Mouse (Mus musculus) thymus, postnatal 0 days (tissue): Measurements from ENCODE around the gene Mogat1. TPM values are rescaled to one million over a fixed set of nuclear protein-coding genes. Genes with fewer than 3 reads are reported as not detected.
"Not testable (repeated sequence)": the region's sequence is repeated elsewhere in the genome, so short reads cannot be mapped to it uniquely, and the experiment has no call there.

Source experiments
- DNase-seq: peaks from one replicate; pipeline ENCODE4 v3.0.0-alpha.2; 2015; ENCODE audit warnings: low spot score
- polyA plus RNA-seq: library from polyadenylated mRNA; unstranded; fragments of >200 nt; fragmentation: Nextera tagmentation; extraction: Ambion mirVana; gene quantifications from 2 replicates; pipeline ENCODE4 v1.2.1, GENCODE M21; 2015

The Mogat1 gene
- polyA plus RNA-seq, 1 experiment from 2014 or later = 0.39 TPM

GRCm38 (mm10) chr1:78536310-78537164 is 25.7 kb downstream of the Mogat1 start:
- DNase-seq = peak; percentile 85

GRCm38 (mm10) chr1:78537494-78538010 is 26.8 kb downstream of the Mogat1 start:
- DNase-seq = peak; percentile 96

DNA sequence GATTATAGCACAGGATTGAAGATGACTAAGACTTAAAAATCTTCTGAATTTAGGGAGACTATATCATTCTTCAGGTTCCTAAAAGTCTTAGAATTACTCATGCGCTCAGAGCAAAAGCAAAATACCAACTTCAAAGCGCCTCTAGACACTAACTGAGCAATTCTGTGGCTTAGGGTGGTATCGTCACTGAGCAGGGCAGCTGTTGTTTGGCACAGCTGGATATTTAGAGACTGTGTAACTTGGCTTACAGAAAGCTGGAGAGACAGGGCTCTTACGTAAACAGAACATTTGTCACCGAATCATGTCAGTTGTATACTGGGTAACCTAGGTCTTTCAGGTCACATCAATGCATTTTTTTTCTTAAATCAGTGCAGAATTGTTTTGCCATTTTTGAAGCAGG is 27.6 kb downstream of the Mogat1 start:
- peak; percentile 90 for DNase-seq

- DNase-seq = peak; percentile 7
These were observed 28.4 kb downstream of the Mogat1 start for GRCm38 (mm10) chr1:78539166-78539565.

GRCm38 (mm10) chr1:78543631-78544030 is 32.8 kb downstream of the Mogat1 start:
- DNase-seq = not testable (repeated sequence)

- DNase-seq = no peak
These were observed 35.5 kb downstream of the Mogat1 start for GRCm38 (mm10) chr1:78546258-78546657.

DNA sequence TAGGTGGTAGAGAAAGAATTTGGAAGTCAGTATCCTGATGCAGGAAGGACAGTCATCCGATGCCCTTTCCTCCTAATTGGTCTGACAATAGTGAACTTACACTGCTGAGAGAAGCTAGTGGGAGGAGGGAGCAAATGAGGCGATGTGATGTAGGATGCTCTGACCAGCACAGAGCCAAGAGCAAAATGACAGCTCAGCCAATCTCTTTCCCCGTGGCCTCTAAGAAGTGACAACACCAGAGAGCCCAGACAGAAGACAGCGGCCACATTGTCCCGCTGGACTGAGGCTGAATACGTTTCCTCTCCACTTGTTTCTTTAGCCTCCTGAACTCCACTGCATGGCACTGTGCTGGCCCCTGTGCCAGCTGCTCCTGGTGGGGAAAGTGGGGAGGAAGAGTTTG is 38.2 kb downstream of the Mogat1 start:
- DNase-seq = no peak

- DNase-seq = no peak
These were observed 43.3 kb downstream of the Mogat1 start for GRCm38 (mm10) chr1:78554012-78554666.

DNA sequence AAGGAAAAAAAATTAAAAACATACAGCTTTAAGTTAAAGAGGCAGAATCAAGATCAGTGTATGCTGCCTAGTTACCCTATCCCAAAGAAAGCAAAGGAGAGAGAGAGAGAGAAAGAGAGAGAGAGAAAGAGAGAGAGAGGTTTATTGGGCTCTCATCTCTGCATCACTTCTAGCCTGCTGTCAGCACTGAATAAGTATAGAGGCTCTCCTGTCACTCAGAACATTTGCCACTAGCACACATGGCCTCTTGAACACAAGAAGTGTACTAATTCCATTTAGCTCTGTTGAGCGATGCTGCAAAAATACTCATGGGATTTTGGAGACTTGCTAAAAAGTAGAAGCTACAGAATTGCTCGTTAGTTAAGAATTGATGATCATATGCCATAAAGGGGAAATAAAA is 56.2 kb downstream of the Mogat1 start:
- no peak for DNase-seq

GRCm38 (mm10) chr1:78567421-78567820 is 56.6 kb downstream of the Mogat1 start:
- no peak for DNase-seq

GRCm38 (mm10) chr1:78567834-78568507 is 57.2 kb downstream of the Mogat1 start:
- DNase-seq = no peak

GRCm38 (mm10) chr1:78569617-78570016 is 58.8 kb downstream of the Mogat1 start:
- DNase-seq = no peak

DNA sequence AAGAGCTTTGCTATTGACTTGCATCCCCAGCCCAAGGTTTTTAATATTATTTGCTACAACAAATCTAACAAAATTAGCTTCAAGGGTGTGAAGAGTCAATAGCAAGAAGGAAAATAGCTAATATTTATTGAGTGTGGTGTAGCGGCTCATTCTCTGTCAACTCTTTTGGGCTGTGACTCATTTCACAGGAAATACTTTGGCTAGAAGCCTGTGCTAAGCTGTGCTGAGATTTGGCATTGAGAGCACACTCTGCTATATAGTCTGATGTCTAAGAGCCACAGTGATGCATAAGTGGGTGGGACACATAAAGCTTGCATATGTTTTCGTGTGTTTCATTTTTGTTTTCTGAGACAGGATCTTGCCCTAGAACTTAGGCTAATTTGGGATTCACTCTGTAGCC is 74.3 kb downstream of the Mogat1 start:
- DNase-seq = no peak

GRCm38 (mm10) chr1:78586986-78587385 is 76.2 kb downstream of the Mogat1 start:
- no peak for DNase-seq

Other genes starting within 250 kb of the Mogat1 start
- 0.12 and 0.29 TPM in 2 replicates for gene Sgpp2, start 200.6 kb upstream of the Mogat1 start, polyA plus RNA-seq
- 122 and 141 TPM in 2 replicates for gene Farsb, start 22.1 kb upstream of the Mogat1 start, polyA plus RNA-seq
- gene BC035947, start 1.2 kb downstream of the Mogat1 start, polyA plus RNA-seq = not detected in 2 replicates
- 31.1 and 32.4 TPM in 2 replicates for gene Acsl3, start 146.8 kb downstream of the Mogat1 start, polyA plus RNA-seq
- gene Utp14b, start 147.0 kb downstream of the Mogat1 start, polyA plus RNA-seq = 3.1 and 3.5 TPM in 2 replicates